Mouse (Mus musculus) ovary, adult 18-20 months (tissue): ENCODE measurements around the gene Klk1b1.
A peak's percentile ranks its signal among the peaks of the same experiment; 100 is the strongest.
"Not testable (repeated sequence)": the region's sequence is repeated elsewhere in the genome, so short reads cannot be mapped to it uniquely, and the experiment has no call there.

ENCODE experiments used
- DNase-seq: peaks from one replicate; pipeline ENCODE4 v3.0.0; 2022; ENCODE audit warnings: low spot score, mixed read lengths

Klk1b1 gene

GRCm38 (mm10) chr7:43966451-43966850 is at the start of gene Klk1b1:
Klk1b1 (plus strand) TSS chr7:43966751.
- DNase-seq, result no peak

- no peak for DNase-seq
Measured at GRCm38 (mm10) chr7:43918426-43918825, 48.1 kb upstream of the Klk1b1 start.

- DNase-seq, result no peak
Measured at GRCm38 (mm10) chr7:43918871-43919270, 47.7 kb upstream of the Klk1b1 start.

- DNase-seq, result no peak
Measured at GRCm38 (mm10) chr7:43919559-43920451, 46.7 kb upstream of the Klk1b1 start.

- no peak for DNase-seq
Measured at GRCm38 (mm10) chr7:43920582-43920981, 46.0 kb upstream of the Klk1b1 start.

GRCm38 (mm10) chr7:43921087-43921486 is 45.5 kb upstream of the Klk1b1 start:
- no peak for DNase-seq

GRCm38 (mm10) chr7:43921941-43922340 is 44.6 kb upstream of the Klk1b1 start:
- DNase-seq, result no peak

- no peak for DNase-seq
Measured at GRCm38 (mm10) chr7:43925985-43926384, 40.6 kb upstream of the Klk1b1 start.

- DNase-seq, result no peak
Measured at GRCm38 (mm10) chr7:43928521-43928920, 38.0 kb upstream of the Klk1b1 start.

GRCm38 (mm10) chr7:43932337-43932736 is 34.2 kb upstream of the Klk1b1 start:
- DNase-seq, result no peak

- no peak for DNase-seq
Measured at GRCm38 (mm10) chr7:43933440-43933839, 33.1 kb upstream of the Klk1b1 start, which contains the start of gene Klk15. Klk15 (plus strand) TSS chr7:43933740.

- no peak for DNase-seq
Measured at GRCm38 (mm10) chr7:43934747-43935146, 31.8 kb upstream of the Klk1b1 start.

GRCm38 (mm10) chr7:43936551-43936950 is 30.0 kb upstream of the Klk1b1 start:
- no peak for DNase-seq

GRCm38 (mm10) chr7:43942293-43942692 is 24.3 kb upstream of the Klk1b1 start:
- DNase-seq, result not testable (repeated sequence)

GRCm38 (mm10) chr7:43944727-43945264 is 21.8 kb upstream of the Klk1b1 start:
- DNase-seq, result peak; percentile 7

GRCm38 (mm10) chr7:43950364-43950763 is 16.2 kb upstream of the Klk1b1 start, which contains the start of gene Klk1b8:
Klk1b8 (plus strand) TSS chr7:43950664.
- no peak for DNase-seq

- DNase-seq, result no peak
Measured at GRCm38 (mm10) chr7:43952703-43953102, 13.8 kb upstream of the Klk1b1 start.

- DNase-seq, result no peak
Measured at GRCm38 (mm10) chr7:43967058-43967457, 507 bp downstream of the Klk1b1 start.

- no peak for DNase-seq
Measured at GRCm38 (mm10) chr7:43967612-43968011, 1.1 kb downstream of the Klk1b1 start.

GRCm38 (mm10) chr7:43975761-43976160 is 9.2 kb downstream of the Klk1b1 start, which contains the start of gene Klk1b9:
Klk1b9 (plus strand) TSS chr7:43976061.
- not testable (repeated sequence) for DNase-seq

- DNase-seq, result no peak
Measured at GRCm38 (mm10) chr7:43985657-43986056, 19.1 kb downstream of the Klk1b1 start.

GRCm38 (mm10) chr7:43994821-43995220 is 28.3 kb downstream of the Klk1b1 start:
- not testable (repeated sequence) for DNase-seq

- DNase-seq, result not testable (repeated sequence)
Measured at GRCm38 (mm10) chr7:43995577-43995976, 29.0 kb downstream of the Klk1b1 start, which contains the start of gene Klk1b11. Klk1b11 (plus strand) TSS chr7:43995877.
